Mouse (Mus musculus): ENCODE data around the gene Map7d1.

DNA sequence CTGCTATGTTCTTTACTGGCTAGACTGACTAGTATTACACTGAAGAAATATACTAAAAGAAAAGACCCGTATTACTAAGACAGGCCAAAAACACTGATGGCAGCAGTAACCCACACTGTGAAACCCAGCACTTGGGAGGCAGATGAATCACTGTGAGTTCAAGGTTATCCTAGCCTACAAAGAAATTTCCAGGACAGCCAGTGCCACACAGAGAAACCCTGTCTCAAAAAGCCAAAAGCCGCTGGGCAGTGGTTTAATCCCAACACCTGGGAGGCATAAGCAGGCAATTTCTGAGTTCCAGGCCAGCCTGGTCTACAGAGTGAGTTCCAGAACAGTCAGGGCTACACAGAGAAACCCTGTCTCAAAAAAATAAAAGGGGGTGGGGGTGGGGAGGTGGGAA is 65.5 kb downstream of the Map7d1 start:
- TF ChIP-seq POLR2A (IDR thresholded peaks at IDR 0.05; ENCODE audit: low read depth, low read length) (no peak), CTCF (conservative IDR thresholded peaks at IDR 0.05; ENCODE audit: insufficient read depth, insufficient read length, low read depth, low read length) (no peak)

Measured in kidney, adult 2 months (tissue).